Mouse (Mus musculus) thymus, postnatal 10 days (tissue): ENCODE measurements around the gene Vwa3a.

Experiments used
- DNase-seq, 2 experiments: peaks; one replicate each; pipeline ENCODE4 v3.0.0; 2021; ENCODE audit warnings: low spot score in 2 of 2

Gene Vwa3a

DNA sequence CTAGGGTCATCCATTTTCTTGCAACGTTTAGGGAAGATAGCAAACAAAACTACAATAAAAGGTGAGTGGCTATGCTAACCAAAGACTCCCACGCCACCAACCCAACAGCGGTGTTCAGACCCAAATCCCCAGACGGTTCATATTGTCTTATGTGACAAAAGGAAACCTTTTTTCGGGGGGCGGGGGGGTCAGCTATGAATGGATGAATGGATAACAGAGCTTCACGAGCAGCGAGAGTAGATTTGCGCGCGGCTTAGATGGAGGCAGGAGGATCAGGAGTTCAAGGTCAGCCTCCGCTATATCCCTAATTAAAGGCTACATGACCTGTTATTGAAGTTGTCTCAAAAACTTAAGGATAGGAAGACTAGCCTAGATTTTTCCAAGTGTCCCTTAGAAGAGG lies 97.2 kb downstream of the Vwa3a start:
- no peak for DNase-seq

DNA sequence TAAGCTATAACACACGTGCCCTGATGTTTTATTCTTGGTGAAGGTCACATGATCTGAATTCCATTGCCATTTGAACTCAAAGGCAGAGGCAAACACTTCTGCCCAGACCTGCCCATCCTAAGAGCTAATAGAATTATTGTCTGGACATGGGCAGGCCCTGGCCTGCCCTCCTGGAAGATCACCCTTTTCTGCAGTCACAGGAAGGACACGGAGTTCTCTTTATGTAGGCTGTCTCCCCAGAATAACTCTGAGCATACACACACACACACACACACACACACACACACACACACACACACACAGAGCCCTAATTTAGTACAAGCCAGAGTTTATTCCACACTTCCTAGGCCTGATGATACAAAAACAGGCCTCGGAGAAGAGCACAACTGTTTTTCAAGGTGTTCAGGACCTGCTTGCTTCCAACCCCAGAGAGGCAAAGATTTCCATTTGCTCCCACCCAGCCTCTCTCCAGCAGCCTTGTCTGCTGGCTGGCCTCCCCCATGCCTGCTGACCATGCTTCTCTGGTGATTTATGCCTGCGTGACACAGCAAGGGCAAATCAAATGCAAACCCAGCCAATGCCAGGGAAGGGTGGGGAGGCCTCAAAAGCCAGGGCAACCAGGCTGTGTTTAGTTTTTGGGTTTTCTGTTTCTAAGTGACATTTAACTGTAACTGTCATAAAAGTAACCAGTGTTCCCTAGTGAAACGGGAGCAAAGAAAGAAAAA lies 99.5 kb downstream of the Vwa3a start:
- DNase-seq, result no peak

DNA sequence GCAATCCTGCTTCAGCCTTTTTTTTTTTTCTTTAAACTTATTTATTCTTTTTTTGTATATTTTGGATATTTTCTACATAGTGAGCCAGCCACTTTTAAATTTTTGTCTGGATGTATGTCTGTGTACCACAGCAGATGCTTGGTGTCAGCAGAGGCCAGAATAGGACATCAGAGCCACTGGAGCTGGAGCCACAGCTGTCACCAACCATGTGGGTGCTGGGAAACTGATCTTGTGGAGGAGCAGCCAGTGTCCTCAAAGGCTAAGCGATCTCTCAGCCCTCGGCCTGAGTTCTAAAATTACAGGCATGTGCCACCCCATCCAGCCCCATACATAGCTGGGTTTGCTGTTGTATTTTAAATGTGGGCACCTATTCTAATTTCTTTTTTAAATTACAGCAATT lies 100.7 kb downstream of the Vwa3a start:
- DNase-seq, result no peak

DNA sequence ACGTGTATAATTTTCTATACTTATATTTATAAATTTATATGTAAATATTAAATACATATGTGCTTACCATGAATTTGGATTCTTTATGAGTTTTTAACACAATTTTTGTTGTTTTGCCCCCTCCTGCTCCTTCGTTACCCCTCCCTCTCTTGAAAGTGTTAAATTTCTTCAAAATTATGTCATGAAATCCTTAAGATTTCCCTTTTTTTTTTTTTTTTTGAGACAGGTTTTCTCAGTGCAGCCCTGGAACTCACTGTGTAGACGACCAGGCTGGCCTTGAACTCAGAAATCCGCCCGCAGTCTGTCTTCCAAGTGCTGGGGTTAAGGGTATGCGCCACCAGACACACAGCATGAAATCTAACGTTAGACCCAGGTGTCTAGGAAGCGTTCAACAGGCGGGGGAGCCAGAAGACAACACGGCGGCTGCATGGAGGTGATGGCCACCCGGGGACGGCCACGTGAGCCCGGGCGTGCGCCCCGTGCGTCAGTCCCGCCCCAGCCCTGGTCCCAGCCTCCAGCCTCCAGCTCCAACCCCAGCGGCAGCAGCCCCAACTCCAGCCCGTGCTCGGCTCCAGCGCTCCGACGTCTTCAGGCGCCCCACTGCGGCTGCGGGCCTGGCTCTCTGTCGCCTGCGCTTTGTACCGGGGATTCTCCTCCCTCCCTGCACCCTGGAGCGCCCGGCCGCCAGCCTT lies 103.4 kb downstream of the Vwa3a start, which contains the start of gene Eef2k:
TSS of gene Eef2k (plus strand) at position 487 of the 692 bp plus-strand sequence.
- DNase-seq, result peak; percentile 80 to 82

DNA sequence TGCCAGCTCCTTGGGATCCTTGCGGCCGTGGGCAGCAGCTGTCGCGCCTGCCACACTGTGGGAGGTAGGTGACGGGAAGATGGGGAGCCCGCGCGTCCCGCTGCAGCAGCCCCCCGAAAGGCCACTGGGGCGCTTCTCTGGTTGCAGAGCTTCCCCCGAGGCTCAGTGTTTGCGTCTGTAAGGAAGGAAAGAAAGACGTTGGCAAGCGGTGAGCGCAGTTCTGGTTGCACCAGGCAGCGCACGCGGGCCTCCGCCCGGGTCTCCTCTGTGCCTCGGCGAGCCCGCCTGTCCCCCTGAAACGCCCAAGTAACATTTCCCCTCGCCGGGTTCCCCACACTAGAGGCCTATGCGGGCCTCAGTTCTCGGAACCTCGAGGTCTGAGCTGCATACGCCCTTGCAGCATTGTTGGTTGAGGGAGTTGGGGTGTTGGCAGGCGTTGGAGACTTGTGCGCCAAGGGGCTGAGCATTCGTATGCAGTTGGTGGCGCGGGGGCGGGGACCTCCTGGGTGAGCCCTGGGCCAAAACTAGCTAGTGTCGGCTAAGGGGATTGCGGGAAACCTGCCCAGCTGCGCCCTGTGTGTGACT lies 104.0 kb downstream of the Vwa3a start:
- DNase-seq, result peak; percentile 79 to 82

DNA sequence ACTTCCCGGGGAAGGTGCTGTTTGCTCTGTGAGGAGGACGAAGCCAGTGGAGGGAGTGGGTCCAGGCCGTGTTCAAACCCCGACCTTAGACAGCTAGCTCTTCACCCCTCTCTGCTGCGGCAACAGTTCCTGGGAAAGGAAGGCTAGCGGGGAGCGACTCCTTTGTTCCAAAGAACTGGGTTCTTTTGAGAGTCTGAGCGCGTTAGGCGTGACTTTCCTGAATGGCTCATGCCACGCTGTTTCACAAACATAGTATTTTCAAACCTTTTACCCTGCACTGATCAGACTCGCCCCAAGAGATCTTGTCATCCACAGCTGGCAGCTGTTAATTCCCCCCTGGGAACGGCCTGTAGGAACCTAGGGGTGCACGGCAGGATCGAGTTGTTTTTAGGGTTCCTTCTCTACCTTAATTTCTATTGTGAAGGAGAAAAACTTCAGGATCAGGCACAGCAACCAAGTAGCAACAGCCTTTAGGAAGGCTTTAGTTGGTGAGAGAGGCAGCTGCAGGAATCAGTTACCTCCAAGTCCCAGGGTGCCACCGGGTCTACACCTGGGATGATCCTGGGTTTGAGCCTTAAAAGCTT lies 104.8 kb downstream of the Vwa3a start:
- no peak for DNase-seq

DNA sequence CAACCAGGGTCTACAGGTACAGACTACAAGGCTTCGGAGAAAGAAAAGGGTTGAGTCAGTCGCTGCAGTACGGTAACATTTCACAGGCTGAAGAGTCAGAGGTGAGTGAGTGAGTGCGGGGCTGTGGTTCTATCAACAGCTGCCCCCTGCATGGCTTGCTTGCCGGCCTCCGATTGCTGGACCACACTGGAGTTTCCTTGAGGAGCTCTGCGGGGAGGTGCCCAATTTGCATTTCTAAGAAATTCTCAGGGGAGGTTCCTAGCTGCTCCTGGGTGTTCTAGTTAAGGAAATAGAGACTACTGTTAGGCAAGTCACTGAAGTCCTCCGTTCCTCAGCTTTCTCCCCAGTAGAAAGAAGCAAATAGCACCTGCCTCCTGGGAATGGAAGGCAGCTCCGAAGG lies 105.6 kb downstream of the Vwa3a start:
- no peak for DNase-seq

DNA sequence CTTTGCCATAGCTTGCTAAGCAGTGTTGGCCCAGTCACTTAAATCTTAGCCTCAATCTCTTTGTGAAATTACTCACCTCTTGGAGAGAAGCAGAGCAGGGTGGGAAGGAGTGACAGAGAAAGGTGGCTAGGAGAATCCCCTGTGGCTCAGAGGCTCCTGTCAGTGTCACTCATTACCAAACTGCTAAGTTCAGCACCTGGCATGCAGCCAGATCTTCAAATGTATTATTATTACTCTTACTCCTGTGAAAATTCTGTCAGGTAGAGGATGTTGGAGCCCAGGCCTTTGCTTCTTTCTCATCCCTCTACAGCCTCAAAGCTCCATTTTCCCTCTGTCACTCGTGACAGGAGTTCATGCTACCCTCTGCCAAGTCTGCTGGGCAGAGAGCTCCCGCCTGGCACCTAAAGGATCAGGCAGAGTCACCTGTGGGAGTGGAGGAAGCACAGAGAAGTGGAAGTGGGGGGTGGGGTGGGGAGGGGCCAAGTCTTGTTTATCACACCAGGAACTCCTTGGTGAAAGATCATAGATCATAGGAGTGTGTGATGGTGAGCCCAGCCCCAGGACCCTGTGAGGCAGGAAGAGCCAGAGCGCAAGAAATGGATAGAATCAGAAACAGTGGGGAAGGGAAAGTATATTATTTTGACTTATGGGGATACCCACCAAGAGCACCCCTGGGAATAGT lies 109.9 kb downstream of the Vwa3a start:
- DNase-seq, result no peak

DNA sequence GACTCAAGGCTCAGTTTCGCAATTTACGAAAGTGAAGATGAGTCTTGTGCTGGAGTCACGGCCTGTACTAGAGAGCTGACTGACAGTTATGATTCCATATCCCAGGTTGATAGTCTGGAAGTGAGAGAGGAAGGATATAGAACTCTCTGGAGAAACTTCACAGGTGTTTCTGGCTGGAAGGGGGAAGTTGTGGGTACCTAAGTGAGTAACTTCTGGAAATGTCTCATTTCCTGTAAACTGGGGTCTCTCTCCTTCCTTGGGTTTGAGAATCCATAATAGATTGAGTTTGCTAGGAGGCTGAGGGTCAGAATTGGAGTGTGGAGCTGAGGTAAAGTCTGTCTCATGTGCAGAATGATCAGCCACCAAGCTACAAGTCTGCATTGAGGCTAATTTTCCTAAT lies 111.0 kb downstream of the Vwa3a start:
- no peak for DNase-seq
